Mouse (Mus musculus): ENCODE measurements around the gene Boll. TPM values are rescaled to one million over a fixed set of nuclear protein-coding genes. Genes with fewer than 3 reads are reported as not detected.

Gene Boll
- polyA plus RNA-seq (2012; fragmentation: generic; extraction: Trizol), result not detected

GRCm38 (mm10) chr1:55363044-55363565 is at the start of gene Boll:
TSS of gene Boll (minus strand) at chr1:55363469.
- H3ac ChIP-seq (ENCODE audit: control insufficient read depth, insufficient read length), result no peak within 1 kb of the TSS
- no peak within 1 kb of the TSS for H3K4me3 ChIP-seq
- no peak for TF ChIP-seq MYOG (IDR thresholded peaks at IDR 0.05; ENCODE audit: control insufficient read depth in 1 of 3, insufficient read depth in 1 of 3, insufficient read length in 2 of 3, low read depth in 2 of 3)
- no peak for TF ChIP-seq SRF (IDR thresholded peaks at IDR 0.05; ENCODE audit: control insufficient read depth, insufficient read length, low read depth)
- TF ChIP-seq POLR2AphosphoS2 (IDR thresholded peaks at IDR 0.05; ENCODE audit: insufficient read length, low read depth), result no peak
- TF ChIP-seq MAX (IDR thresholded peaks at IDR 0.05; ENCODE audit: low read depth), result no peak
- TF ChIP-seq CEBPB (IDR thresholded peaks at IDR 0.05; ENCODE audit: insufficient read depth, poor library complexity, severe bottlenecking), result no peak
- TF ChIP-seq TCF3 (IDR thresholded peaks at IDR 0.05; ENCODE audit: insufficient read length, low read depth), result no peak
- no peak for TF ChIP-seq REST (IDR thresholded peaks at IDR 0.05; ENCODE audit: insufficient read depth, insufficient read length)
- TF ChIP-seq TCF12 (IDR thresholded peaks at IDR 0.05; ENCODE audit: insufficient read depth, poor library complexity, severe bottlenecking), result no peak
- peaks cover 6% of the 10 kb centered on the region for H3K27me3 ChIP-seq (ENCODE audit: control insufficient read depth, insufficient read depth, insufficient read length)
- no peaks in the 10 kb centered on the region for H3K79me2 ChIP-seq (ENCODE audit: control insufficient read depth, insufficient read depth)
- no peaks in the 10 kb centered on the region for H3K36me3 ChIP-seq (ENCODE audit: control insufficient read depth, insufficient read depth)
- no peak within 1 kb of the TSS for H3K4me2 ChIP-seq (ENCODE audit: low read depth)

- Histone ChIP-seq H3K27me3 (ENCODE audit: control insufficient read depth, insufficient read depth, insufficient read length) (no peaks in the 10 kb centered on the region), H3K36me3 (ENCODE audit: control insufficient read depth, insufficient read depth) (no peaks in the 10 kb centered on the region), H3K79me2 (ENCODE audit: control insufficient read depth, insufficient read depth) (no peaks in the 10 kb centered on the region), H3K4me3 (no peak overlapping the region), H3K4me2 (ENCODE audit: low read depth) (no peak overlapping the region), H3ac (ENCODE audit: control insufficient read depth, insufficient read length) (no peak overlapping the region)
- TF ChIP-seq POLR2AphosphoS2 (IDR thresholded peaks at IDR 0.05; ENCODE audit: insufficient read length, low read depth) (no peak), TCF12 (IDR thresholded peaks at IDR 0.05; ENCODE audit: insufficient read depth, poor library complexity, severe bottlenecking) (no peak), E2F4 (IDR thresholded peaks at IDR 0.05; ENCODE audit: insufficient read depth) (no peak), MAX (IDR thresholded peaks at IDR 0.05; ENCODE audit: low read depth) (no peak), REST (IDR thresholded peaks at IDR 0.05; ENCODE audit: insufficient read depth, insufficient read length) (no peak), POLR2A (IDR thresholded peaks at IDR 0.05; ENCODE audit: insufficient read length, low read depth) (no peak), TCF3 (IDR thresholded peaks at IDR 0.05; ENCODE audit: insufficient read length, low read depth) (no peak), USF1 (IDR thresholded peaks at IDR 0.05; ENCODE audit: low read depth) (no peak), SRF (IDR thresholded peaks at IDR 0.05; ENCODE audit: control insufficient read depth, insufficient read length, low read depth) (no peak), MYOG (IDR thresholded peaks at IDR 0.05; ENCODE audit: control insufficient read depth in 1 of 3, insufficient read depth in 1 of 3, insufficient read length in 2 of 3, low read depth in 2 of 3) (no peak), MYOD1 (IDR thresholded peaks at IDR 0.05; ENCODE audit: control insufficient read depth in 1 of 3, insufficient read length in 2 of 3, low read depth in 2 of 3) (no peak), CEBPB (IDR thresholded peaks at IDR 0.05; ENCODE audit: insufficient read depth, poor library complexity, severe bottlenecking) (no peak)
Measured at GRCm38 (mm10) chr1:55412569-55412968, 49.3 kb upstream of the Boll start.

- Histone ChIP-seq H3K36me3 (ENCODE audit: control insufficient read depth, insufficient read depth) (no peaks in the 10 kb centered on the region), H3K4me2 (ENCODE audit: low read depth) (no peak overlapping the region), H3K4me3 (no peak overlapping the region), H3ac (ENCODE audit: control insufficient read depth, insufficient read length) (no peak overlapping the region), H3K27me3 (ENCODE audit: control insufficient read depth, insufficient read depth, insufficient read length) (no peaks in the 10 kb centered on the region), H3K79me2 (ENCODE audit: control insufficient read depth, insufficient read depth) (no peaks in the 10 kb centered on the region)
- TF ChIP-seq USF1 (IDR thresholded peaks at IDR 0.05; ENCODE audit: low read depth), result no peak
- TF ChIP-seq TCF12 (IDR thresholded peaks at IDR 0.05; ENCODE audit: insufficient read depth, poor library complexity, severe bottlenecking), result no peak
- no peak for TF ChIP-seq SRF (IDR thresholded peaks at IDR 0.05; ENCODE audit: control insufficient read depth, insufficient read length, low read depth)
- TF ChIP-seq E2F4 (IDR thresholded peaks at IDR 0.05; ENCODE audit: insufficient read depth), result no peak
- no peak for TF ChIP-seq CEBPB (IDR thresholded peaks at IDR 0.05; ENCODE audit: insufficient read depth, poor library complexity, severe bottlenecking)
- TF ChIP-seq POLR2AphosphoS2 (IDR thresholded peaks at IDR 0.05; ENCODE audit: insufficient read length, low read depth), result no peak
- no peak for TF ChIP-seq MAX (IDR thresholded peaks at IDR 0.05; ENCODE audit: low read depth)
- TF ChIP-seq TCF3 (IDR thresholded peaks at IDR 0.05; ENCODE audit: insufficient read length, low read depth), result no peak
- TF ChIP-seq MYOG (IDR thresholded peaks at IDR 0.05; ENCODE audit: control insufficient read depth in 1 of 3, insufficient read depth in 1 of 3, insufficient read length in 2 of 3, low read depth in 2 of 3), result no peak
- no peak for TF ChIP-seq REST (IDR thresholded peaks at IDR 0.05; ENCODE audit: insufficient read depth, insufficient read length)
- no peak for TF ChIP-seq MYOD1 (IDR thresholded peaks at IDR 0.05; ENCODE audit: control insufficient read depth in 1 of 3, insufficient read length in 2 of 3, low read depth in 2 of 3)
- TF ChIP-seq POLR2A (IDR thresholded peaks at IDR 0.05; ENCODE audit: insufficient read length, low read depth), result no peak
Measured at GRCm38 (mm10) chr1:55411079-55411478, 47.8 kb upstream of the Boll start.

GRCm38 (mm10) chr1:55410670-55411069 is 47.4 kb upstream of the Boll start:
- Histone ChIP-seq H3K4me2 (ENCODE audit: low read depth) (no peak overlapping the region), H3K4me3 (no peak overlapping the region), H3ac (ENCODE audit: control insufficient read depth, insufficient read length) (no peak overlapping the region), H3K36me3 (ENCODE audit: control insufficient read depth, insufficient read depth) (no peaks in the 10 kb centered on the region), H3K27me3 (ENCODE audit: control insufficient read depth, insufficient read depth, insufficient read length) (no peaks in the 10 kb centered on the region), H3K79me2 (ENCODE audit: control insufficient read depth, insufficient read depth) (no peaks in the 10 kb centered on the region)
- no peak for TF ChIP-seq REST (IDR thresholded peaks at IDR 0.05; ENCODE audit: insufficient read depth, insufficient read length)
- no peak for TF ChIP-seq CEBPB (IDR thresholded peaks at IDR 0.05; ENCODE audit: insufficient read depth, poor library complexity, severe bottlenecking)
